Mouse (Mus musculus): ENCODE results near the gene Birc6.
"Not testable (repeated sequence)": the region's sequence is repeated elsewhere in the genome, so short reads cannot be mapped to it uniquely, and the experiment has no call there.

Gene Birc6

DNA sequence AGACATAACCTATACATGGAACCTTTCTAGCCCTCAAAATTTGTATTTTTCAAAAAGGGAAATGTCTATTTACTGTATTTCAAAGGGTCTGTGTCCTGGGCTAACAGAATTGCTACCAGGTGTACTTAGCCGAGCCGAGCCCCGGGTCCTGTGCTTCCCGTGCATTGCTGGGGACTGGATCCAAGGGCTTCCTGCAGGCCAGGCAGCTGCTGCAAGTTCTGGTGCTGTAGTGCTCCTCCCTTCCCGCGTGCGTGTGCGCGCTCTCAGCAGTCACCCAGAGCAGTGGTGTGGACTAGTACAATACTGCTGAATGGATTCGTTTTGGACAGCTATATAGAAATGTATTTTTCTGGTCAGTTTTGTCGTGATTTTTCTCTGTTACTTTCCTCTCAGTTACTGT is 31.8 kb downstream of the Birc6 start:
- no peak for DNase-seq (ENCODE audit: low spot score in 2 of 2)

DNA sequence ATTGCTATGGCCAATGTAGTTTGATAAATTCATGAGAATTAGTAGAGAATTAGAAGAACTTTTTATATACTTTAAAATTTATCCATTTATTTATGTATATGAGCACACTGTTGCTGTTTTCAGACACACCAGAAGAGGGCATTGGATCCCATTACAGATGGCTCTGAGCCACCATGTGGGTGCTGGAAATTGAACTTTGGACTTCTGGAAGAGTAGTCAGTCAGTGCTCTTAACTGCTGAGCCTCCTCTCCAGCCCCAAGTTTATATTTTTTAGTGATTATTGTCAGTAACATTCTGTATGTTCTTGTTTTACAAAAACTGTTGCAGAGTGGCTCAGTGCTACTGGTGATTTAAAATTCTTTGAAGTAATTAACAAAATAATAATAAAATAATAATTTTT is 36.1 kb downstream of the Birc6 start:
- DNase-seq (ENCODE audit: low spot score in 2 of 2) = no peak

DNA sequence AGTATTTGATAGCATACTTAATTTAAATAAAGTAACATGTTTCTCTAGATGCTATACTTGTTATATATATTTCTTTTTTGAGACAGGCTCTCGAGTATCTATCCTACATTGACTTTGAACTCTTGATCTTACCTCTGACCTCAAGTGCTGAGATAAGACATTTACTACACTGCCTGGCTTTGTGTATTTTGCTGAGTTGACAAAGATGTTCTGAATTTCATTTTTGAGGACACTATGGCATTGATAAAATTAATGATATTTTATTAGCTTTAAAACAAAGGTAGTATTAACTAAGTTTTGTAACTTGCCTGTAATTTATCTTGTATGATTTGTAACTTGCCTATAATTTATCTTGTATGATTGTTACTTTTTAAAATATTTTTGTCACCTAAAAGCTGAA is 41.1 kb downstream of the Birc6 start:
- DNase-seq (ENCODE audit: low spot score in 2 of 2) = no peak

DNA sequence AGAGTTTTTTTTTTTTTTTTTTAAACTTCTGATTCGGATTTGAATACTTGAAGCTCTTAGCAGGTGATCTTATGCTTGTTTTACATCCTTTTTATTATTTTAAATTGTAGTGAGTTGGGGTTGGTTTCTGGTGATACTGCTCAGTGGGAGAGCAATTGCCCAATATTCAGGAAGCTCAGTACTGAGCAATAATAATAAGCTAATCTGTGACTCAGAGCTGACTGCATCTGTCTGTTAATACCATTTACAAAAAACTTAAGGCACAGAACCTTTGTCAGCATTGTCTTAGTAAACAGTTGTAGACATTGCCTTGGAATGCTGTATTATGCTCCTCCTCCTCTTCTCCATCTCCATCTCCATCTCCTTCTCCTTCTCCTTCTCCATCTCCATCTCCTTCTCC is 42.5 kb downstream of the Birc6 start:
- DNase-seq (ENCODE audit: low spot score in 2 of 2) = no peak

DNA sequence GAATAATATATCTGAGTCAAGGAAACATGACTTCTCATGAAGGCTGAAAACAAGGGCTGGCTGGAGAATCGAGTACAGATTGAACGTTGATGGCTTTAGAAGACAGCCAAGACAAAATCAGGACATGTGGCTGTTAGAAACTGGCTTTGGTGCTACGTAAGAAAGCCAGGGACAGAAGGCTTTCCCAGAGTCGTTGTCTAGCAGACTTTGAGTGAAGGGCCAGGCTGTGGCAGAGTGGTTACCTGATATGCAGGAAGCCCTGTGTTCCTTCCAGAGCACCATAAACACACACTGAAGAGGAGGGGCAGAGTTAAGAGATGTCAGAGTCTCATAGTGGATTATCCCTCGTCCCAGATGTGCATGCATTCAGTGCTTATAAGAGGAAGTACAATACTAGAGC is 49.1 kb downstream of the Birc6 start:
- DNase-seq (ENCODE audit: low spot score in 2 of 2) = no peak

DNA sequence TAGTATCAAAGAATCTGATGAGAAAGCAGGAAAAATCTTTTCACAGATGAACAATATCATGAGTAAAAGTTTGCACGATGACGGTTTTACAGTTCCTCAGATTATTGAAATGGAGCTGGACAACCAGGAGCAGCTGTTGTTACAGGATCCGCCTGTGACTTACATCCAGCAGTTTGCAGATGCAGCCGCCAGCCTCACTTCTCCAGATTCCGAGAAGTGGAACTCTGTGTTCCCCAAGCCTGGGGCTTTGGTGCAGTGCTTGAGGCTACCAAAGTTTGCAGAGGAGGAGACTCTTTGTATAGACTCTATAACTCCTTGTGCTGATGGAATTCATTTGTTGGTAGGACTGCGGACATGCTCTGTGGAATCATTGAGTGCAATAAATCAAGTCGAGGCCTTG is 51.5 kb downstream of the Birc6 start:
- no peak for DNase-seq (ENCODE audit: low spot score in 2 of 2)

DNA sequence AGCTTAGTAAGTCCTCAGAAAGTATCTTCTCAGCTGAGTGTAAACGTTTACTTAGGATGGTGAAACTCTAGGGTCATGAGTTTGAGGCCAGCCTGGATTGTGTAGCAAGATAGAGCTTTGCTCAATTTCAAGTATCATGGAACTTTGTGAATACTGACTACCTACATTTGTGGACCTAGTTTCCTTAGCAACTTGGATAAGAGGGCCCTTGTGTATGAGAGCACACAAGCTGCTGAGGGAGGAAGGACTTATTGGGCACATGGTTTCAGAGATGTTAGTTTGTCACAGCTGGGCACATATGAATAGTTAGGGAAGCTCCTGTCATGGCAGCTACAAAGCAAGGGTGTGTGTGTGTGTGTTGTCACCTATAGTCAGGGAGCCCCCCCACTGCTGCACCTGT is 52.6 kb downstream of the Birc6 start:
- DNase-seq (ENCODE audit: low spot score in 2 of 2) = no peak

DNA sequence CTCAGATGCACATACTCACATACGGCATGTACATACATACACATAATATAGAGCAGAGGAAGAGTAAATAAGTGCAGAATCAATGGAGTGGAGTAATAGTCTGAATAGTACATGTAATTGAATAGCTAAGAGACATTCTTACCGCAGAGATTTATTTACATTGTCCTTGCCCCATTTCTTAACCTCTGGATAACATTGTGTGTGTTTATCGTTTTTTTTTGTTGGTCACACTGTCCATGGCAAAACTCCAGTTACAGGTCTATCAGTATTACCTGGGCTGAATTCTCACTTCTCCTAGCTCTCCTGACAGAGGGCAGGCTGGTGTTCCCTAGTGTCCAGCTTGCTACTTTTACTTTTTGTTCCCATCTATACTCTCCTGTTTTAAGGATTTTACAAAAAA is 58.7 kb downstream of the Birc6 start:
- DNase-seq (ENCODE audit: low spot score in 2 of 2) = no peak

DNA sequence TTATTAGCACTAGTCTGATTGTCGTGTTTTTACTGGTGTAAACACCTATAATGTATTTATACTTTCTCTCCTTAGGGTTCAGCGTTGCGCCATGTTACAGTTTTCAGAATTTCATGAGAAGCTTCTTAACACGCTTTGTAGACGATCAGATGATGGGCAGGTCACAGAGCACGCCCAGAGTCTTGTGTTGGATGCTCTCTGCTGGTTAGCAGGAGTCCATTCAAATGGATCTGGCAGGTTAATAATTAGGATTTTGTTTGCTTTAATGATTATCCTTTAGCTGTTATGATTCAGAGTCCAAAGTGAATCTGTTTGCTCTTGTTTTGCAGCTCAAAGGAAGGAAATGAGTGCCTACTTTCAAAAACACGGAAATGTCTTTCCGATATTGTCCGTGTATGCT is 70.8 kb downstream of the Birc6 start:
- no peak for DNase-seq (ENCODE audit: low spot score in 2 of 2)

DNA sequence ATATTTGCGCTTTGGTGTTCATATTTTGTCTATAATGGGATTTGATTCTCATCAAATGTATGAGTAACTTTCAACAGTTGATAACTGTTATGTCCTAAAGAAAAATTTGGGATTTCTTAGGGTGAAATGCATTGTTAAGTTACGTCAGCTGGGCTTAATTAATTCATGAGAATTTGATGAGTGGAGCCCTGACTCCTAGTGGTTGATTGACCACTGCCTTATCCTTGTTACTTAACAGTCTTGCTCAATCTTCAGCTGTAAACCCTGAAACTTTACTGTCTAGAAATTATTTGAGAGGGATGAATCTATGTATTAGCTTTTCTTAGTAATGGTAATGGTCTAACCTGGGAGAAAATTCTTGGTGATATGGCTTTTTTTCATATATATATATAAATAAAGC is 71.3 kb downstream of the Birc6 start:
- no peak for DNase-seq (ENCODE audit: low spot score in 2 of 2)

DNA sequence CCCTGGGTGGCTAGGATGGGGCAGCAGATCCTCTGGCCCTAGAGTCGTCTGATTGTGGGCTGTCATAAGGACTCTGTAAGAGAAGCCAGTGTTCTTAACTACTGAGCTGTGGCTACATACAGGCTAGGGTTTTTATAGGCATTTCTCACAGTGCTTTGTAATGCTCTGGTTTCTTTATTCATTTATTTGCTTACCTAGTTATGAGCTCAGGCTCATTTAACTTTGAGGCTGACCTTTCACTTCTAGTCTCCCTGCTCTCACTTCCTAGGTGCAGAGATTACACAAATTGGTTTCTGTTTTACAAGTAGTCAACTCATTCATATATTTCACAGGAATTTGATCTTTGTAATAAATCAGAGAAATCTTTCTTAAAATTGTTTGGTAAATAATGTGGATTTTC is 73.1 kb downstream of the Birc6 start:
- no peak for DNase-seq (ENCODE audit: low spot score in 2 of 2)

DNA sequence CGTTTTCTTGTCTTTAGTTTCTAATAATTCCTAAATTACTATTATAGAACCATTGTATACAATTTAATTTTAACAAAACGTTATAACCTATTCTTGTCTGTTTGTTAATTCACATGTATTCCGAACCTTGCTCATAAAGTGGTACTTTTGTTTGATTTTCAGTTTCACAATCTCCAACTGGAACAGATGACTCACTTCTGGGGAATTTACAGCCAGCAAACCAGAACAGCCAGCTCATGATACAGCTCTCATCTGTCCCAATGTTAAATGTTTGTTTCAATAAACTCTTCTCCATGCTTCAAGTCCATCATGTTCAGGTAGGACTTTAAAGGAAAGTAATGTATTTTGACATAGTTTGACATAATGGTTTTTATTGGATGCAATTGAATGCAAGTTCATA is 102.7 kb downstream of the Birc6 start:
- DNase-seq (ENCODE audit: low spot score in 2 of 2) = no peak

DNA sequence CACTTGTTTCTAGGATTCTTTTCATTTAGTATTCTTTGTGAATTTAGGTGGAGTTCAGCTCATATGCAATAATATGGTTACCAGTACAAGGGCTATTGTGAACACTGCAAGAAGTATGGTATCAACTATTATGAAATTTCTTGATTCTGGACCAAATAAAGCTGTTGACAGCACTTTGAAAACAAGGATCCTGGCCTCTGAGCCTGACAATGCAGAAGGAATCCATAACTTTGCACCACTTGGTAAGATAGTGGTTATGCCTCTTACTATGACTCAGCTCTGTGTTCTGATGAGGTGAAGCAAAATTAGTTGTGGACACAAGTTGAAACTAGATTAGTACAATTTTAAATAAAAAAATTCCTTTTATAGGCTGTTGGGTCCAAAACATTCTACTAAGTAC is 114.3 kb downstream of the Birc6 start:
- DNase-seq (ENCODE audit: low spot score in 2 of 2) = no peak

DNA sequence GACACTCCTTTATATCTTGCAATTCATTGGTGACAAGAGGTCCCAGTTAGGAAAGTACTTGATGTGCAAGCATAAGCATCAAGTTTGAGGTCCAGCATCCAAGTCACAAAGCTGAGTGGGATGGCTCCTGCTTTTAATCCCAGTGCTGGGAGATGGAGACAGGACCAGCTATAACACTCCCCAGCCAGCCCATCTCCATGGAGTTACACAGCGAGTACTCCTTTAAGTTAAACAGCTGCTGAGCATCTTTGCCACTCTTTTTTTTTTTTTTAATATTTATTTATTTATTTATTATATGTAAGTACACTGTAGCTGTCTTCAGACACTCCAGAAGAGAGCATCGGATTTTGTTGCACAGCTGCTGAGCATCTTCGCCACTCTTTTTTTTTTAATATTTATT is 130.3 kb downstream of the Birc6 start:
- DNase-seq (ENCODE audit: low spot score in 2 of 2) = no peak

DNA sequence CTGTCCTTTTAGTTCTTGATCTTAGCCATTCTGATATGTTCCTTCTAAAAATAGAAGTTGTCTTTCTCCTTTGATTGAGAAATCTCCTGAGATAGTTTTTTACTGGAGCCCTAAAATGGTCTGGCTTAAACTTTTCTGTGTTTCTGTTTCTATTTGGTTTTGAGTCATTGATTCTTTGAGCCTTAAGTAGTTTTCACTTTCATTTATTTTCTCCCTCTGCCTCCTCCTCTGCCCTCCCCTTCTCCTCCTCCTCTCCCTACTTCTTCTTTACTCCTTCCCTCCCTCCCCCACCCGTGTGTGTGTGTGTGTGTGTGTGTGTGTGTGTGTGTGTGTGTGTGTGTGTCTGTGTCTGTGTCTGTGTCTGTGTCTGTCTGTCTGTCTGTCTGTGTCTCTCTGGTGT is 139.9 kb downstream of the Birc6 start:
- DNase-seq (ENCODE audit: low spot score in 2 of 2) = no peak

DNA sequence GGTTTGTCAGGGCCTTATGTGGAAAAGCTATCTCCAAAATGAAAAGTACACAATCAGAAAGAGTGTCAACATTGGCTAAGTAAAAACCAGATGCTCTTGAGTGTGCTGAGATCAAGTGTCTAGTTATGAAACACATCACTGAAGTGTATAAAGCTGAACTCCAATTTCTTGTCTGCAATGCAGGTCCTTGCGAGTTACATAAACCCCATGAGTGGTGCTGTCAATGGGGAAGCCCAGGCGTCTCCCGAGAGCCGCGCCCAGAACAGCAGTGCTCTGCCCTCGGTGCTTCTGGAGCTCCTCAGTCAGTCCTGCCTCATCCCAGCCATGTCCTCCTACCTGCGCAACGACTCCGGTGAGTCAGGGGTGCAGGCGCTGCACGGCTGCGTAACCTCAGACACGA is 141.9 kb downstream of the Birc6 start:
- no peak for DNase-seq (ENCODE audit: low spot score in 2 of 2)

DNA sequence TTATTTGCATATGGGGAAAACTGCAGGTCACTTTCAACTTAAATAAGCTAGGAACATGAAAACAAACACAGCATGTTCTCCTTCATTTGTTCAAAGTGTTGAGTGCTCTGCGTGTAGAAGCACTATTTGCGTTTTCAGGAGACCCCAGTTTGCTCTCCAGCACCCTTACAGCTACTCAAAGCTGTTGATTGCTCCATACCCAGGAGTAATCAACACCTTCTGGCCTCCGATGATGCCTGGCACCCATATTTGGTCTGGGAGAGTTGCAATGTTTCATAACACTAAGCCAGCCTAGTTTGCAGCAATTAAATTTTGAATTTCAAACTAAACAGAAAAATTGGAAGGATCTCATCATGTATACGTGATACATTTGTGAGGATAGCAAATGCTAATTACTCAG is 144.4 kb downstream of the Birc6 start:
- no peak for DNase-seq (ENCODE audit: low spot score in 2 of 2)

DNA sequence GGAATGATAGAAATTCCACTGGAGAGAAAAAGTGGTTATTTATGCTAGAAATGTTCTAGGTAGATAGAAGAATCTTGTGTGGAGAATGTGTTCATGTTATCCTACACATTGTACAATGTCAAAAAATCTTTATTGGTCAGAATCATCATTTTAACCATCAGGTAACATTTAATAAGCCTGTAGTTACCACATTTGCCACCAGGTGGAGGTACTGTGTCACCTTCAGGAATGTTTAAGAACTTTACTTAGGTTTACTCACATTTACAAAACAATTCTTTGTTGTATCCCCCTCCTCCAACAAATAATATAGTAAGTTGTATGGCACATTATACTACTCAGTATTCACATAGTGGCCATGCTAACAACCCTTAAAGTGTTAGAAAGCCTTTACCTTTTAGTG is 145.2 kb downstream of the Birc6 start:
- DNase-seq (ENCODE audit: low spot score in 2 of 2) = peak in 1 of 2 experiments; percentile 26

DNA sequence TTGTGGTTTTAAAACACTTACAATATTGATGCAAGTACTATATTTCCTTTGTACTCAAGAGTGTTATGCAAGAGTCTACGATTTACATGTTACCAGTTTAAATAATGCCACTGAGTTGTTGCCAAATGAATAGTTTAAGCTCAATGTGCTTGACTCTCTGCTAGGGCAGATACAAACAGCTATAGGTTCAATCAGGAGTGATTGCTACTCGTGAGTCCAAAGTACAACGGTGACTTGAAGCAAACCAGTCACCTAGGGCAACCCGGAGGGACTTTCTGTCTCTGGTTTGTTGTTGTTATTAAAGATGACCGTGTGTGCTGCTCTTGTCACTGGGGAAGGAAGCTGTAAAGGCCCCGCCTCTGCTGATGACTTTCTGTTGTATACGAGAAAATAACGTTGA is 150.0 kb downstream of the Birc6 start:
- DNase-seq (ENCODE audit: low spot score in 2 of 2) = no peak

DNA sequence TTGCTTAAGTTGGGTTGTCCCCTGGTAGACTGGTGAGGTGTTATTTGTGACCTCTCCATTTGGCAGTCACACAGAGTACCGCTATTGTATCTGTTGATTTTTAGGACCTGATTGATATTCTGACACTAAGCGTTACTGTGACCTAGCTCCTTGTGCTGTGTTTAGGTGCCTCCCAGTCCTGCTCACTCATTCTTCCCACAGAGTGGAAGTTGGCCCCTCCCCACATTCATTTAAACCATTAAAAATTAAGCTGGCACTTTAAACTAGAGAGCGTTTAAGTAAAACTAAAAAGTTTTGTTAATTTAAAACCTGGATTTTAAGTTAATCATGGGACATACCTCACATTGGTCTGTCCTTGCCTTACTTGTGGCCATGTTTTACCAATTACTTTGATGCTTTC is 156.8 kb downstream of the Birc6 start:
- no peak for DNase-seq (ENCODE audit: low spot score in 2 of 2)

DNA sequence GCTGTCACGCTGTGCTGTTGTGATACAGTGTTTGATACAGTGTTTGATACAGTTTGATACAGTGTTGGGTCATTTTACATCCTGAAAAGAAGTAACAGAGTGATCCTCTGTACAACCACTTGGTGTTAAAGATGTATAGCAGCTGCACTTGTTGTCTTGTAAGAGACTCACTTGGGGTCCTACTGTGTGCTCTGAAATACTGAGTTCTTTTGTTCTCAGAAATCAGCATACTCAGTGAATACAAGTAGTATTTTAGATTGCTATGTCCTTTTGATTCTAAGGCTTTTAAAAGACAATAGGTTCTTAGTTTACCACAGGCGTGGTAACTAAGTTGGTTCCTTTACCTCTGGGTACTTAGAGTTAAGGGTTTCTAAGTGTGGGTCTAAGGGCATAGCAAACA is 160.5 kb downstream of the Birc6 start:
- DNase-seq (ENCODE audit: low spot score in 2 of 2) = no peak

DNA sequence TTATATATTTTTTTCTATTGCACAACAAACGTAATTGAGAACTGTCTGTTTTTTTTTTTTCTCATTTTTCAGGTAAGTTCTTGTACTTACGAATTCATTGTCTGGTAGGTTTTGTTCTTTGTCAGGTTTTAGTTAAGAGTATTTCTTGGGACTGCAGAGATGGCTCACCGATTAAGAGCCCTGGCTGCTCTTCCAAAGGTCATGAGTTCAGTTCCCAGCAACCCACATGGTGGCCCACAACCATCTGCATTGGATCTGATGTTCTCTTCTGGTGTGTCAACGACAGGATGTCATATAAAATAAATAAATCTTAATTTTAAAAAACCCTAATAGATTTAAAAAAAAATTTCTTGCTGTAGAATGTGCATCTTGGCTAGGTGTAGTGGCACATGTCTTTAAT is 161.3 kb downstream of the Birc6 start:
- DNase-seq (ENCODE audit: low spot score in 2 of 2) = no peak

DNA sequence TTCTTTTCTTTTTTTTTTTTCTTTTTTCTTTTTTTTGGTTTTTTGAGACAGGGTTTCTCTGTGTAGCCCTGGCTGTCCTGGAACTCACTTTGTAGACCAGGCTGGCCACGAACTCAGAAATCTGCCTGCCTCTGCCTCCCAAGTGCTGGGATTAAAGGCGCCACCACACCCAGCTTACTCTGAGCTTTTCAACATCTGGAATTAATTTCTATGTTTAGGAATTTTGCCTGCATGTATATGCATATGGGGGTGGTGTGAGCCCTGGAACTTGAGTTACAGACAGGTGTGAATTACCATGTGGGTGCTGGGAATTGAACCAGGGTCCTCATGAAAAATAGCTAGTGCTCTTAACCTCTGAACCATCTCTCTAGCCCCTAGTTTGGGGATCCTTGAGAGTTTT is 173.6 kb downstream of the Birc6 start:
- not testable (repeated sequence) for DNase-seq (ENCODE audit: low spot score in 2 of 2)

DNA sequence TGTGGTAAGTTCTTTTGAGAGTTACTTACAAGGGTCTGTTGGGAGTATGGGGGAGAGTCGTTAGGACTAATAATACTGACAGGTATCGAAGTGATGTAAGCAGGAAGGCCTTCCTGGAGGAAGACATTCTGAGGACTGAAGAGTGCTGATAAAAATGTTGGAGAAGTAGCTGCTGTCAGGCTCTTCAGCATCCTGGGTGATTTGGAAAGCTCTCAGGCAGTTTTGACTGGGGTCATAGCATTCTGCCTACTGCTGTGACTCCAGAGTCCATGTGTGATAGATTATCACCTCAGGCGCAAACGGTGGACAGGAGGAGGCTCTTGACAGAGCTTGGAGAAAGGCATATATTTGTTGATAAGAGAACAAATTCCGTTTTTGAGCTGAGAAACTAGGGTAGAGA is 177.4 kb downstream of the Birc6 start:
- DNase-seq (ENCODE audit: low spot score in 2 of 2) = no peak

DNA sequence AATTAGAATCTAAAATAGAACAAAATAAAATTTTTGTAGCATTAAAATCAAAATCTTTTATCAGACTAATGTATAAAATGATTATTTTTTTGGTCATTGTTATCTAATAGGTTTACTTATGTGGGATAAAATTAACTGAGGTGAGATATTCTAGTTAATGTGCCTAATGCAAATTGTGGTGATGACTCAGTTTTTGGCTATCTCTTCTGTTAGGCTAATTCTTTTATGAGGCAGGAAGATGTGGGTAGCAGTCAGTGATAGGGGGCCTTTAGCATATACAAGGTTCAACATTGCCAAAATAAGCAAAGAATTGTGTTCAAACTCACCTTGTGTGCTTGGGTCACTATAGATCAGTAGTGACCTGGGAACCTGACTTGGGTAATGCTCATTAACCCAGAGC is 178.5 kb downstream of the Birc6 start:
- no peak for DNase-seq (ENCODE audit: low spot score in 2 of 2)

Data from cerebellum, postnatal 4 days (tissue).